Mouse (Mus musculus) MEL (cell line): Measurements from ENCODE around the gene Kcnip1.

Experiments
- CHD1 ChIP-seq: IDR thresholded peaks from 2 replicates; pipeline ENCODE4 v1.6.1; 2012; ENCODE audit warnings: low read depth, mild to moderate bottlenecking, inconsistent platforms, low read length, improper control_type of control experiment
- CTCF ChIP-seq, 3 experiments: IDR thresholded peaks in 2 of 3; conservative IDR thresholded peaks in 1 of 3; 2 replicates each; pipeline ENCODE4 v1.5.1; 2011 to 2012; ENCODE audit warnings: low read length in 3 of 3, low read depth in 2 of 3, mild to moderate bottlenecking in 2 of 3, improper control_type of control experiment in 1 of 3, inconsistent platforms in 1 of 3, mixed read lengths in 1 of 3, moderate library complexity in 1 of 3; ENCODE audit not compliant: control insufficient read depth in 1 of 3, insufficient read depth in 1 of 3, poor library complexity in 1 of 3, severe bottlenecking in 1 of 3
- E2F4 ChIP-seq: IDR thresholded peaks from 2 replicates; pipeline ENCODE4 v1.6.1; 2011; ENCODE audit warnings: low read depth, low read length, improper control_type of control experiment, borderline replicate concordance
- ELF1 ChIP-seq: IDR thresholded peaks from 2 replicates; pipeline ENCODE4 v1.6.1; 2014; ENCODE audit warnings: low read depth, mild to moderate bottlenecking, inconsistent platforms, low read length, improper control_type of control experiment, moderate library complexity
- EP300 ChIP-seq, 2 experiments: IDR thresholded peaks; 2 replicates each; pipeline ENCODE4 v1.6.1; 2011; ENCODE audit warnings: improper control_type of control experiment in 2 of 2, low read length in 2 of 2, low read depth in 1 of 2, mild to moderate bottlenecking in 1 of 2
- HCFC1 ChIP-seq: IDR thresholded peaks from 2 replicates; pipeline ENCODE4 v1.6.1; 2012; ENCODE audit warnings: low read depth, mild to moderate bottlenecking, inconsistent platforms, low read length, improper control_type of control experiment, moderate library complexity
- POLR2A ChIP-seq, 2 experiments: IDR thresholded peaks; 2 replicates each; pipeline ENCODE4 v1.6.1; 2011 to 2012; ENCODE audit warnings: low read length in 2 of 2, mild to moderate bottlenecking in 2 of 2, control low read depth in 1 of 2, improper control_type of control experiment in 1 of 2, low read depth in 1 of 2, moderate library complexity in 1 of 2; ENCODE audit not compliant: control insufficient read depth in 1 of 2, insufficient read depth in 1 of 2, poor library complexity in 1 of 2
- POLR2AphosphoS5 ChIP-seq: IDR thresholded peaks from 2 replicates; pipeline ENCODE4 v1.6.1; 2012; ENCODE audit warnings: low read depth, borderline replicate concordance, mild to moderate bottlenecking, inconsistent platforms, low read length, moderate library complexity, mixed read lengths
- SIN3A ChIP-seq: IDR thresholded peaks from 2 replicates; pipeline ENCODE4 v1.6.1; 2012; ENCODE audit warnings: low read length, improper control_type of control experiment, inconsistent platforms
- TAL1 ChIP-seq: IDR thresholded peaks from 2 replicates; pipeline ENCODE4 v1.6.1; 2012; ENCODE audit warnings: mild to moderate bottlenecking, inconsistent platforms, low read length, moderate library complexity, mixed read lengths

DNA sequence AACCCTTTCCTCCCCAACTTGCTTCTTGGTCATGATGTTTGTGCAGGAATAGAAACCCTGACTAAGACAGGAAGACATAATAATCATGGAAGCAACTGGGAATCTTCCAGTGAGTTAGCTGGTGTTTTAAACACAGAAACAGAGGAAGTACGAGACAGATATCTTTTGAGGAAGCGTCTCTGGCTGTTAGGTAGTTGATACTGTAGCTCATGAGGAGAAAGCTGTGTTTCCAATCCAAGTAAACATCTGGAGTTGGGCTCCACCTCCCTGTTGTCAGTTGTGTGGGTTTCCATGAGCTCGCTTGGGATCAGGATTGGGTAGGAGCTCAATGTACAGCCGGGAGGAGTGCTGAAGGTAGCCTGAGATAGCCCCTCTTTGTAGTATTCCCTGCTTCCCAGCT is 46.5 kb downstream of the Kcnip1 start:
- TF ChIP-seq TAL1 (peak; percentile 76), CHD1 (no peak), POLR2A (IDR thresholded peaks at IDR 0.05; ENCODE audit: control insufficient read depth in 1 of 2, insufficient read depth in 1 of 2, low read depth in 1 of 2, low read length in 2 of 2, poor library complexity in 1 of 2) (no peak), EP300 (IDR thresholded peaks at IDR 0.05; ENCODE audit: low read depth in 1 of 2, low read length in 2 of 2) (peak; percentile 82 to 87), HCFC1 (no peak), E2F4 (no peak), ELF1 (0 out of 2 replicates have a peak, but pooled peaks have one; percentile 6), SIN3A (peak; percentile 45; the same call in 1 of the 2 replicates), POLR2AphosphoS5 (no peak), CTCF (IDR thresholded peaks at IDR 0.05 in 2 of 3, conservative IDR thresholded peaks at IDR 0.05 in 1 of 3; ENCODE audit: control insufficient read depth in 1 of 3, insufficient read depth in 1 of 3, low read depth in 2 of 3, low read length in 3 of 3, poor library complexity in 1 of 3, severe bottlenecking in 1 of 3) (no peak)
